Mouse (Mus musculus) embryonic facial prominence, embryonic 10.5 days (tissue): Measurements from ENCODE around the gene AI854703. TPM values are rescaled to one million over a fixed set of nuclear protein-coding genes. Genes with fewer than 3 reads are reported as not detected.
A peak's percentile ranks its signal among the peaks of the same experiment; 100 is the strongest.
"Not testable (repeated sequence)": the region's sequence is repeated elsewhere in the genome, so short reads cannot be mapped to it uniquely, and the experiment has no call there.

Experiments used
- DNase-seq: peaks from one replicate; pipeline ENCODE4 v3.0.0-alpha.2; 2017; ENCODE audit warnings: low spot score
- H3K27ac ChIP-seq: fragments of 300-500 bp; sonication (generic); replicated peaks from 2 replicates; pipeline ENCODE4 v1.5.1; 2016; ENCODE audit warnings: mild to moderate bottlenecking
- H3K27me3 ChIP-seq: fragments of 300-500 bp; sonication (generic); replicated peaks from 2 replicates; pipeline ENCODE4 v1.6.1; 2016; ENCODE audit warnings: low read depth, mild to moderate bottlenecking; ENCODE audit not compliant: poor library complexity, severe bottlenecking
- H3K36me3 ChIP-seq: fragments of 300-500 bp; sonication (generic); replicated peaks from 2 replicates; pipeline ENCODE4 v1.6.1; 2016; ENCODE audit warnings: mild to moderate bottlenecking, moderate library complexity
- H3K4me1 ChIP-seq: fragments of 300-500 bp; sonication (generic); 2 replicates; pipeline ENCODE4 v1.6.1; 2016
- H3K4me3 ChIP-seq: fragments of 300-500 bp; sonication (generic); 2 replicates; pipeline ENCODE4 v1.5.1; 2016; ENCODE audit warnings: mild to moderate bottlenecking, moderate library complexity
- H3K9me3 ChIP-seq: fragments of 300-500 bp; sonication (generic); 2 replicates; pipeline ENCODE4 v1.6.1; 2016; ENCODE audit warnings: mild to moderate bottlenecking
- WGBS: fragments of 180-500 bp; shearing (Covaris S2); methylation state at CpG from one replicate; pipeline ENCODE4 v1.1.7; 2016; 5-methylcytosine and 5-hydroxymethylcytosine counted together
- polyA plus RNA-seq: library from polyadenylated mRNA; unstranded; fragments of >200 nt; fragmentation: Nextera tagmentation; extraction: Ambion mirVana; gene quantifications from 2 replicates; pipeline ENCODE4 v1.2.1, GENCODE M21; 2016

The AI854703 gene
- polyA plus RNA-seq, 1 experiment from 2014 or later, result 1.1 TPM

DNA sequence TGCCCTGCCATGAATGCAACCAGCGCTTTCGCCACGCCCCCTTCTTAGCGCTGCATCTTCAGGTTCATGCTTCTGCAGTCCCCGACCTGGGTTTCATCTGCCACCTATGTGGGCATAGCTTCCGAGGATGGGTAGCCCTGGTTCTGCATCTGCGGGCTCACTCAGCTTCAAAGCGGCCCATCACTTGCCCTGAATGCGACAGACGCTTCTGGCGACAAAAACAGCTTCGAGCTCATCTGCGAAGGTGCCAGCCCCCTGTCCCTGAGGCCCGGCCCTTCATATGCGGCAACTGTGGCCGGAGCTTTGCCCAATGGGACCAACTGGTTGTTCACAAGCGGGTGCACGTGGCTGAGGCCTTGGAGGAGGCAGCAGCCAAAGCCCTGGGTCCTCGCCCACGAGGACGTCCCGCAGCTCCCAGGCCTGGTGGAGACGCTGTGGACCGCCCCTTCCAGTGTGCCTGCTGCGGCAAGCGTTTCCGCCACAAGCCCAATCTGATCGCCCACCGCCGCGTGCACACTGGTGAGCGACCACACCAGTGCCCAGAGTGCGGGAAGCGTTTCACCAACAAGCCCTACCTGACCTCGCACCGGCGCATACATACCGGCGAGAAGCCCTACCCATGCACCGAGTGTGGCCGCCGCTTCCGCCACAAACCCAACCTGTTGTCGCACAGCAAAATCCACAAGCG is 29.9 kb upstream of the AI854703 start:
- DNase-seq, result no peak
- Histone ChIP-seq H3K27me3 (no peaks in the 10 kb centered on the region), H3K27ac (no peak overlapping the region), H3K4me3 (0 out of 2 replicates have a peak overlapping the region, but pooled peaks have one; percentile 9), H3K4me1 (peaks cover 30% of the 10 kb centered on the region), H3K36me3 (peaks cover 62% of the 10 kb centered on the region), H3K9me3 (peaks cover 34% of the 10 kb centered on the region)
- WGBS, result 94% methylated on average over 45 of the region's 45 CpGs

DNA sequence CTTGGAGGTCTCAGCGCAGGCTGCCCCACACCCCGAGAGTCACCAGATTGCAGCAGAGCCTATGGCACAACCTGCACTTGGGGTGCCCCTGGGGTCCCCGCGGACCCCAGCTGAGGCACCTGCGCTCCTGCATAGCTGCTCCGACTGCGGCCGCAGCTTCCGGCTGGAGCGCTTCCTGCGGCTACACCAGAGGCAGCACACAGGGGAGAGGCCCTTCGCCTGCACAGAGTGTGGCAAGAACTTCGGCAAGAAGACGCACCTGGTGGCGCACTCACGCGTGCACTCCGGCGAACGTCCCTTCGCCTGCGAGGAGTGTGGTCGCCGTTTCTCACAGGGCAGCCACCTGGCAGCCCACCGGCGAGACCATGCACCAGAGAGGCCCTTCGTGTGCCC is 29.3 kb upstream of the AI854703 start:
- WGBS, result 97% methylated on average over 27 of the region's 27 CpGs
- Histone ChIP-seq H3K9me3 (peaks cover 34% of the 10 kb centered on the region), H3K36me3 (peaks cover 62% of the 10 kb centered on the region), H3K4me3 (0 out of 2 replicates have a peak overlapping the region, but pooled peaks have one; percentile 9), H3K4me1 (peaks cover 33% of the 10 kb centered on the region), H3K27ac (no peak overlapping the region), H3K27me3 (no peaks in the 10 kb centered on the region)
- no peak for DNase-seq

DNA sequence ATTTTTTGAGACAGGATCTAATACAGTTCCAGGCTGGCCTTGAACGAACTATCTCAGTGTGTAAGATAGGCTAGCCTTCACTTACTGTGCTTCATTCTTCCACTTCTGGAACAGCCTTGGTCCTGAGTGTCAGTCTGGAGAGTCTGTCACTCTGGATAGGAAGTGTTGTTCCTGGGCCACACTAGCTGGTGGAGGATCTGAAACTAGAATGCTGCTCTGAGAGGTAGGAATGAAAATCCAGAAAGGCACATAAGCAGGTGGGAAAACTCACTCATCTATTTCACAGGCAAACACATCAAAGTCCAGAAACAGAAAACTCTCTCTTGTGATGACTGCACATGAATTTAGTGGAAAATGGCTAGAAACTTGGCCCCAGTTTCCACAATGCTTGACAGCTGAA is 26.0 kb upstream of the AI854703 start:
- Histone ChIP-seq H3K27ac (no peak overlapping the region), H3K4me1 (peaks cover 20% of the 10 kb centered on the region), H3K27me3 (no peaks in the 10 kb centered on the region), H3K36me3 (peaks cover 60% of the 10 kb centered on the region), H3K4me3 (no peak overlapping the region), H3K9me3 (peaks cover 31% of the 10 kb centered on the region)
- DNase-seq, result no peak
- WGBS, result 81% methylated on average over 1 of the region's 1 CpGs

DNA sequence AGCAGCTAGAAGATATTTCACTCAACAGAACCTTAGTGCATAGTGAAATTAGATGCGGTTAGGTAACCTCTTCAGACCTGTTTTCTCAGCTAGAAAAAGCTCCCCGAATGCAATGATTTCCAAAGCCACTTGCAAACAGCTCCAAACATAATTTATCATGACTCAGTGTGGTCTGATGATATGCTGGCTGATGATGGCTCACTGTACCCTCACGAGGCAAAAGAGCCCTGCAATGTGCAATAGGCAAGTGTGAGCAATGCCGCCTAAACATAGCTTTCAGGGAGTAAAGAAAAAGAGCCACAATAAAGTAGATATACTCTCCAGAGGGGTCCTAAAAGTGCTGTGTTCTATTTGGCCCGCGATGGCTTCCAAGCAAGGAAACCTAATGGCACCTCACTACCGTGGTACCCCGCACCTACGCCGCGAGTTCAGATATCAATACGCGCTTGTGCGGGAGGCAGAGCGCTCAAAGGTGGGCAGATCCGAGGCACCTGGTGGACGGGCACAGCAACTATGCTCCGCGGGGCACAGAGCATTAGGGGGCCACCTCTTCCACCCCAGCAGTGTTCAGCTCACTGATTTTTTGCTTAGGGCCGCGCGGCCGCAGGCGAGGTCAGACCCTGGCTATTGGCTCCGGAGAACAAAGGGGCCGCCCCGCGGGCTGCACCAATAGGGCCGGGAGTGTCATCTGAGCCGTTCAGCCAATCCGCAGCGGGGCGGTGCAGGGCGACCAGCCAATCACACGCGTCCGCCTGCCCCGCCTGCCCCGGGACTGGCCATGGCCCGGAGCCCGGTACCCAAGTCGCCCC is 25.1 kb upstream of the AI854703 start, which contains the start of gene Zfp775:
Gene Zfp775 (plus strand): TSS at position 793 of the 809 bp plus-strand sequence.
- Histone ChIP-seq H3K36me3 (peaks cover 51% of the 10 kb centered on the region), H3K9me3 (peaks cover 22% of the 10 kb centered on the region), H3K27ac (peak within 1 kb of the TSS; percentile 95), H3K4me1 (peaks cover 20% of the 10 kb centered on the region), H3K27me3 (no peaks in the 10 kb centered on the region), H3K4me3 (peak within 1 kb of the TSS; percentile 81)
- 6% methylated on average over 42 of the region's 42 CpGs for WGBS
- peak; percentile 98 for DNase-seq

DNA sequence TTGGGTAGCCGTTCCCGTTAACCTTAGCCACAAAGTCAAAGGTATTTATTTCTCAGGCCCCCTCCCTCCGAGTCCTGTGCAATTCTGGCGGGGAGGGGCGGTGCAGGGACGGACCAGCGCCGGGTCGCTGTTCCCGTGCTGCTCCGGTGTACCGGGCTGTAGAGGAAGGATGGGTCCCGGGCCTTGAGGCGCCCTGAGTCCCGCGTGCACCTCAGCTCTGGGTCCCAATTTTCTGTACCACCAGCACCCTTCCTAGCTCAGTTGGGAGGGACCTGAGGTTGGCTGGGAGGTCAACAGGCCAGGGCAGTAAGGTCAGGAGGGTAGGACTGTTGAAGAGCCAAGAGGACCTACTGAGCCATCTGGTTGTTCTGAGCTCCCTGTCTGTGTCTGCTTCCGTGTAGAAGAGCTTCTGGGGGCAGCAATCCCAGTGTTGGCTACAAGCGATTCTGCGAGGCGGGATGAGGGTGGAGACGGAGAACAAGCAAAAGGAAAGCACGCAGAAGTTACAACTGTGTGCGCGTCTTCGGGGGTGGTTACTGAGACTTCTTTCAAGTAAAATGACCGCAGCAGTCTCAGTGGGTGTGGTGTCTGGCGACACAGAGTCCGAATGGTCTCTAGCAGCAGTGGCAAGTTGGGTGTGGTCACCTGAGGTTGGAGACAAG is 24.4 kb upstream of the AI854703 start:
- Histone ChIP-seq H3K4me3 (peak overlapping the region; percentile 81), H3K27me3 (no peaks in the 10 kb centered on the region), H3K27ac (peak overlapping the region; percentile 95), H3K36me3 (peaks cover 44% of the 10 kb centered on the region), H3K4me1 (peaks cover 20% of the 10 kb centered on the region), H3K9me3 (peaks cover 15% of the 10 kb centered on the region)
- no peak for DNase-seq
- WGBS, result 2% methylated on average over 28 of the region's 28 CpGs

DNA sequence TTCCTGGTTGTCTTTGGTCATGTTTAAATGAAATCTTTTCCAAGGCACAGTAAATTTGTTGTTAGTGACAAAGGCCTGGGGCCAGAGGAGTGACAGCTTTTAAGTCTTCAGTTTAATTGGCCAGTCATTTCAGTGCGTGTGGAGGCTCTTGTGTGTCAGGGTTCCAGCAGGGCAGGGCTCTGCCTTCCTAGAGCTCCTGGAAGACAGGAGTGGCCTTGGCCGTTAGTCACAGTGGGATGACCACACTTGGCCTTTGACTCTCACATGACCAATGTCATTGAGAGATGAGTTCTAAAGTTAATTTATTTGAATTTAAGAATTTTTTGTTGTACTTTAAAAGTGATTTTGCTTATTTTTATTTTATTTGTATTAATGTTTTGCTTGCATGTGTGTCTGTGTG is 18.4 kb upstream of the AI854703 start:
- Histone ChIP-seq H3K4me3 (no peak overlapping the region), H3K9me3 (no peaks in the 10 kb centered on the region), H3K36me3 (peaks cover 19% of the 10 kb centered on the region), H3K27me3 (no peaks in the 10 kb centered on the region), H3K4me1 (no peaks in the 10 kb centered on the region), H3K27ac (no peak overlapping the region)
- DNase-seq, result no peak
- 62% methylated on average over 2 of the region's 2 CpGs for WGBS

DNA sequence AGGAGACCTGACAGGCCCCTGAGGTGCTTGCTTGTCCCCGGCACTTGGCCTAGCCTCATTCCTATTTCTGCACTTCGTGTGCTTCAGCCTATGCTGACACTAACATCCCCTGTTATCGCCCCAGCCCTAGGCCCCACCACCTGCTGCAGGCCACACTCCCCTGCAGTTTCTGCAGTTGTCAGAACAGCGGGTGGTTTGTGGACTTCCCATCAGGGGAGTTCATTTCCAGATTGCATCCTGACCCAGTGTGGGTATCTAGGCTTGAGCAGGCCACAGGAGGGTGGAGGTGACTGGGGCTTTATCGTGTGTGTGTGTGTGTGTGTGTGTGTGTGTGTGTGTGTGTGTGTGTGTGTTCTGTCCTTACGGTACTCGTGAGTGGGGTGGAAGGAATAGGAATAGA is 17.1 kb upstream of the AI854703 start:
- DNase-seq, result no peak
- Histone ChIP-seq H3K27me3 (no peaks in the 10 kb centered on the region), H3K36me3 (peaks cover 32% of the 10 kb centered on the region), H3K27ac (no peak overlapping the region), H3K9me3 (no peaks in the 10 kb centered on the region), H3K4me3 (no peak overlapping the region), H3K4me1 (no peaks in the 10 kb centered on the region)
- WGBS, result 60% methylated on average over 7 of the region's 7 CpGs

DNA sequence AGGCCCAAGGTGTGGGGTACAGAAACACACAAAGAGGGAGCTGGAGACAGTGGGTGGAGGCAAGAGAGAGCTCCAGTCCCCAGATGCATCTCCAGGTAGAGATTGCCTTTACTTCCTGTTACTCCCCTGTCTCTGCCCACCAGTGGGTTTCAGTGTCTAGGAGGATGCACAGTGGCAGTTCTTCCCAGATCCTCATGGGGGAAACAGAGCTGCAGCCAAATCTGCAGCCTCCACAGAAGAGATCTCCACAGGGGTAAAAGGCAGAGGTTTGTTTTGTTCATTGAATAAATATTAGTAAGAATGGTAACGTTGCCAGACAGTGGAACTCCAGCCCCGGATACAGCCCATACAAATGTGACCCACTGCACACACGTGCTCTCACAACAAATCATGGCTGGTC is 15.9 kb upstream of the AI854703 start:
- no peaks in the 10 kb centered on the region for H3K27me3 ChIP-seq
- WGBS, result 86% methylated on average over 3 of the region's 3 CpGs
- no peak overlapping the region for H3K4me3 ChIP-seq
- no peak overlapping the region for H3K27ac ChIP-seq
- no peaks in the 10 kb centered on the region for H3K4me1 ChIP-seq
- no peaks in the 10 kb centered on the region for H3K9me3 ChIP-seq
- peaks cover 36% of the 10 kb centered on the region for H3K36me3 ChIP-seq
- no peak for DNase-seq

DNA sequence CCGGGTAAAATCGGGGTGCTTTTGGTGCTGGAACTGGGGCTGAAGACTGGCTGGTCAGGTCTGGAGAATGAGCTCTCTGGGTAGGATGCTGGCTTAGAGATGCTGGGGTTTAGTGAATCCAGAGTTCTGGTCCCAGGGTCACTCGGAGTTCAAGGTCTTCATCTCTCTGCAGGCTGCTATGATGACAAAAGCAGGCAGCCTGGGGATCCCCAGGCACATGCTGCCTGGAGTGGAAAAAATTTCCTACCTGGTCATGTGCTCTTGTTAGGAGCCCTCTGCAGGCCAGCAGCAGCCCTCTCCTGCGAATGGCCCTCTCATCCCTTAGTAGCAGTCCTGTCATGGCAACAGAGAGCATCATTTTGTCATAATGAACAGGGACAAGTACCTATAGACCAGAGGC is 13.1 kb upstream of the AI854703 start:
- H3K27ac ChIP-seq, result no peak overlapping the region
- DNase-seq, result no peak
- H3K4me3 ChIP-seq, result no peak overlapping the region
- H3K27me3 ChIP-seq, result no peaks in the 10 kb centered on the region
- H3K4me1 ChIP-seq, result no peaks in the 10 kb centered on the region
- no peaks in the 10 kb centered on the region for H3K9me3 ChIP-seq
- 88% methylated on average over 4 of the region's 4 CpGs for WGBS
- H3K36me3 ChIP-seq, result peaks cover 46% of the 10 kb centered on the region

DNA sequence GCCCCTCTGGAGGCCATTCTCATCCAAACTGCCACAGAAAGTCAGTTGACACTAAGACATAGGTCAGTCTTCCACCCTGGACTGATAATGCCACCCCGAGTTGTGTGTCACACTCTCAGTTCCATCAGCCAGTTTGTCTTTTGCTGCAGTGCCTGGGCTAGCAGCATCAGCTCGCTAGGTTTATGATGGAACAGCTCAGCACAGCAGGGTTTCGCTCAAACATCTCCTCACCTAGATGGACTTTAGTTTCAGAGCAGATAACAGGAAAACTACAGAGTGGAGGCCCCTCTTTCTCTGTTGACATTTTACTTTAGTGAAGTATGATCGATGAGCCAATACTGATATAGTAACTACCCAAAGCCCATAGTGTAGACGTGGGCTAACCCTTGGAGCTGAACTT is 11.8 kb upstream of the AI854703 start:
- H3K9me3 ChIP-seq, result no peaks in the 10 kb centered on the region
- no peaks in the 10 kb centered on the region for H3K27me3 ChIP-seq
- peaks cover 56% of the 10 kb centered on the region for H3K36me3 ChIP-seq
- WGBS, result 91% methylated on average over 5 of the region's 5 CpGs
- H3K4me1 ChIP-seq, result no peaks in the 10 kb centered on the region
- H3K27ac ChIP-seq, result no peak overlapping the region
- DNase-seq, result no peak
- H3K4me3 ChIP-seq, result no peak overlapping the region

DNA sequence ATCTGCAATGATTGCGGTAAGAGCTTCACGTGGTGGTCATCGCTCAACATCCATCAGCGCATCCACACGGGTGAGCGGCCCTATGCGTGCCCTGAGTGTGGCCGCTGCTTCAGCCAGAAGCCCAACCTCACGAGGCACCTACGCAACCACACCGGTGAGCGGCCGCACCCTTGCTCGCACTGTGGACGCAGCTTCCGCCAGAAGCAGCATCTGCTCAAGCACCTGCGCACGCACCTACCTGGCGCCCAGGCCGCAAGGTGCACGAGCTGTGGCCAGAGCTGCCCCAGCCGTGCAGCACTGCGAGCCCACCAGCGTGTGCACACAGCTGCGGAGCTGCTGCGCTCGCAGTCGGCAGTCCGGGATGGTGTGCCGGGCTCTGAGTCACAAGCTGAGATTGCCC is 6.5 kb upstream of the AI854703 start:
- no peak overlapping the region for H3K4me3 ChIP-seq
- peaks cover 50% of the 10 kb centered on the region for H3K36me3 ChIP-seq
- DNase-seq, result no peak
- H3K27ac ChIP-seq, result no peak overlapping the region
- H3K9me3 ChIP-seq, result no peaks in the 10 kb centered on the region
- no peaks in the 10 kb centered on the region for H3K4me1 ChIP-seq
- H3K27me3 ChIP-seq, result no peaks in the 10 kb centered on the region
- WGBS, result 93% methylated on average over 30 of the region's 30 CpGs

DNA sequence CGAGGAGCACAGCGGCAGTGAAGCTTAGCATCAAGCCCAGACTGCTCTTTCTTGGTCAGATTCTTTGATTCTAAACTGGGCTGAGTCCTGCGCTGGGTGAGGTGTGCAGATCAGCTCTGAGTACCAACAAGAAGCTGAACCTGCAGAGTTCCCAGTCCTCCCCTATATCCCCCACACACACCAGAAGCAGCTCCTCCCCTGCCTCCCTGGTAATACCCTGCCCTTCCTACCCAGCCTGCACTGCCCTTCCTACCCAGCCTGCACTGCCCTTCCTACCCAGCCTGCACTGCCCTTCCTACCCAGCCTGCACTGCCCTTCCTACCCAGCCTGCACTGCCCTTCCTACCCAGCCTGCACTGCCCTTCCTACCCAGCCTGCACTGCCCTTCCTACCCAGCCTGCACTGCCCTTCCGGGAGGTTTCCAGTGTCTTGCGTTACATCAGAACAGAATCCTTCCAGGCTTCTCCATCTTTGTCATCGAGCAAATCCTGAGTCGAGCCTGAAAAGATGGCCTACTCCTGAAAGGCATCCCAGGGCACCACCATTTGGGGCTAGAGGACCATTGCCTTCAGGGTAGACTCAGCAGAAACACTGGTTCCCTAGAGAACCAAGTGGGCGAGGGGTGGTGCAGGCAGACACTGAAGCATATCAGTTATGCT is 4.2 kb upstream of the AI854703 start:
- H3K4me3 ChIP-seq, H3K9me3 ChIP-seq, H3K27ac ChIP-seq, DNase-seq: not testable (repeated sequence)
- 86% methylated on average over 8 of the region's 8 CpGs for WGBS
- Histone ChIP-seq H3K36me3 (peaks cover 41% of the 10 kb centered on the region), H3K27me3 (peaks cover 19% of the 10 kb centered on the region), H3K4me1 (peaks cover 11% of the 10 kb centered on the region)
